Mouse (Mus musculus) cerebellum, postnatal 4 days (tissue): ENCODE results near the gene Socs1.
"Not testable (repeated sequence)": the region's sequence is repeated elsewhere in the genome, so short reads cannot be mapped to it uniquely, and the experiment has no call there.

Experiments used
- DNase-seq, 2 experiments: peaks; one replicate each; pipeline ENCODE4 v3.0.0; 2022; ENCODE audit warnings: low spot score in 2 of 2, mixed read lengths in 1 of 2

Socs1 gene

DNA sequence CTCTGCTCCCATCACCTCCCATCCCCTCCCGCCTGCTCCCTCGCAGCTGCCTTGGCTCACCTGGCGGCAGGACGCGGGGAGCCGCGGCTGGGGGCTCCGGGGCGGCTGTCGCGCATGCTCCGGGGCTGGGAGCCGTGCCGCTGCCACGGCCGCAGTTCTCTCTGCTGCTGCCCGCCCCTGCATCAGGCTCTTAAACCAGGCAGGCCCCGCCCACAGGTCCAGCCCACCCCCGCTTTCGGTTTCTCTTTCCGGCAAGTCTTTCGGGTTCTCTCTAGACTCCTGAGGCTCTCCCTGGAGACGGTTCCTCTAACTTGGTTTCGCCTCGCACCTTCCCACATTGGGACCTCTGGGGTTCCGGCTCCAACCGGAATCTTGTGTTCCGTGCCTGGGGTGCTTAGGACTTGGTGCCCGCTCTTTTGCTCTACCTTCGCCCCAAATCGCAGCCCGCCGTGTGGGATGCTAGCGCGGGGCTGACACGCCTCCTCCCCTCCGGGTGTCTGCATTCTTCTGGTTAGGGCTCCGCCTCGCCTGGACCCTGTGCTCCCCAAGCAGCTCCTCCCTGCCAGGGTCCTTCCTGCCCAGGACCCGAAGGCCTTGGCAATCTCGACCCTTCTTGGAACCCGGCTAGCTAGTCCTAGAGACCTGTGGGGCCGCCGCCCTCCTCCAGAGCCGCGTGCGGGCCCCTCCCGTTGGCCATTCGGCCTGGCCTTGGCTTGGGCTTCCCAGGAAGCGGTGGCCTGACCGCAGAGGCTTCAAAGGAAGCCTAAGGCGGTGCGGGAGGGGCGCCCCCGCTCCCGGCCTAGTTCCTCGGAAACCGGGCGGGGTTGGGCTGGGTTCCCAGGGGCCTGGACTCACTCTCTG is at the start of gene Socs1:
Gene Socs1, minus strand, starts transcription at position 166 of the 861 bp plus-strand sequence.
- DNase-seq, result peak; percentile 61 to 81

DNA sequence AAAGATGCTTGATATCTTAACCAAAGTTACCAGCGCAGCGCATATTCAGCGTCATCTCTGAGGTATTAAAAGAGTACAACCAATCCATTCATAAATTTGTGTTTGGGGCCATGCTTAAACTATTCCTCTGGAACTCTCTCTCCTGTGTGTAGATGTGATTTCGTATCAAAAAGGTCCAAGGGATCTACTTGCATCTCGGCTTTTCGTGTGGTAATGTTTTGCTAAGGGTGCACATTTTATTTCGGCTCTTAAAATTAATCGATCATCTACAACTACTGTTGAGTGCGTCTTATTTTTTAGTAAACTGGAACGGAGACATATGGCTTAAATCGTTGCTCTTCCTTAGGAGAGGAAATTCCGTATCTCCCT is 49.2 kb upstream of the Socs1 start:
- DNase-seq, result no peak

DNA sequence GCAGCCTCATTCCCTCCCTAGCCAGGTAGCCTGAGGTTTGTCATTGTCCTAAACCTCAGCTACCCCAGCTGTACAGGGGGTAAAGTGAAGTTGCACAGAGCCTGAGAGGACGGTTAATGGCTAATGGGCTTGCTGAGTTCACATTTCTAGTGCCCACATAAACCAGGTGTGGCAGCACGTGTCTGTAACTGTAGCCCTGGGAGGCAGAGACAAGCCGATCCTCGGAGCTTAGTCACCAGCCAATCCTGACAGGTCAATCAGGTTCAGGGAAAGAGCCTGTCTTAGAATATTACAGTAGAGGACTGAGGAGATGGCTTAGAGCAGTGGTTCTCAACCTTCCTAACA is 43.1 kb upstream of the Socs1 start:
- DNase-seq, result no peak

DNA sequence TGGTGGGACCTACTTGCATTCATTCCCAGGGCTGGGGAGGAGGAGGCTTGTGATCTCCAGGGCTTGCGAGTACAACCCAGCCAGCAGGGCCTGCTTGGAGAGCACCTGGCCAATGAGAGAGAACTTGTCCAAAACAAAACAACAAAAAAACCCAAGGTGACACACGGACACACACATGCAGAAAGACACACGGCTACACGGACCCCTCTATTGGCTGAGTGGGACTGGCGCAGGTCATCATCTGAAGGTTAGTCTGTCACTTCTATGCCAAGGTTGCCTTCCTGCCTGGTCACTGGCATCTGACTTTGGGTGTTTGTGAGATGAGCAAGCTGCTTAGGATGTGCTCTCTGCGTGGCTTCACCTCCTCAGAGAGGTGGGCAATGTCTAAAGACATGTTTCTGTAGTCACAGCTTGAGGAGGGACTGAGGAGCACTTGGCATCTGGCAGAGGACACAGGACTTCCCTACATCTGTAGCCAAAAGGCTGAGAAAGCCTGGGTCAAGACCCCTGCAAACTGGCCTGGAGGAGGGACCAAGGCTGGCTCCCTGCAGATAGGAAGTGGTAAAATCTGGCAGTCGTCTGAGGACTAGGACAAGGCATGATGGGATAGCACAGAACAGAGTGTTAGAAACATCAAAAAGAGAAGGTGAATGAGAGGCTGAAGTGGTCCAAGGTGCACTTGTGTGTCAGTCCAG is 42.6 kb upstream of the Socs1 start:
- no peak for DNase-seq

DNA sequence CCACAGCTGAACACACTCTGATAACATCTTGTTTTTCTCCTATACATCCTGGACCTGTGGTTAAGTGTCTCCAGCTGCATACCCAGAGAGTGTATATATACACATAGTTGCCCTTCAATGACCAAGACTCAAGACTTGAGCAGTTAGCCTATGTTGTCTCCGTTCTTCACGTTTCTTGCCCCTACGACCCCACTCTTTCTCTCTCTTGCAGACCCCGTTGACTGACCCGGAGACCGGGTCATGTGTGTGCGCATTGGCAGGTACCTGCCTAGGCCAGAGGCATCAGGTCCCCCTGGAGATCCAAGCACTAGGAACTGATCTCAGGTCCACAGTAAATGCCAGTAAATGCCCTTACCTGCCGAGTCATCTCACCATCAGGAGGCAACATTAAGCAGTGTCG is 41.9 kb upstream of the Socs1 start:
- no peak for DNase-seq

DNA sequence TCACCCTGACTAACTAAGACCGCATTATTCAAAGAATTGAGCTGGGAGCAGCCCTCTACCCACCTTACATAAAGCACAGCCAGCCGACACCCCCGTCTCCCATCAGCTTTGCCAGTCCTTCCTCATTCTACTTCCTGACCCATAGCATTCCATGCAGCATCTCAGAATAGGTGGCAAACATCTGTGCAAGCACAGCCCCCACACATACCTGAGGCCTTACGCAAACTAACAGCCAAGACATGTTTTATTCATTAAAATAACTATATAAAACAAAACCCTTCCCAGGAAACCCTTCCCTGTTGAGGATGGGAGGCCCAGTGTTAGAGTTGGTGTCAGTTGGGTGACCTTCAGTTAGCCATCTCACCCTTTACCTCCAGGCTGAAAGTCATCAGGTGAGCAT is 40.5 kb upstream of the Socs1 start:
- no peak for DNase-seq

DNA sequence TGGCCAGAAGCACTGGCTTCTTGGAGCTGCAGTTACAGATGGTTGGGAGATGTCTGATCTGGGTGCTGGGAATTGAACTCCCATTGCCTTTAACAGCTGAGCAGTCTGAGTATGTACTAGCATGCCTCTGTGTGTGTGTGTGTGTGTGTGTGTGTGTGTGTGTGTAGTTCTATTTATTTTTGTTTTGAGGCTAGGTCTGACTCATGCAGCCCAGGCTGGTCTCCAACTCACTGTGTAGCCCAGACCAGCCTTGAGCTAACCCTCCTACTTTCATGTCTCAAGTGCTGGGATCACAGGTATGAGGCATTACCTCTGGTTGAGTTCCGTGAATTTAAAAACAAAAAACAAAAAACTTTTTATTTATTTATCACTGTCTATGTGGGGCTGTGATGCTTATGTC is 39.2 kb upstream of the Socs1 start:
- no peak for DNase-seq

DNA sequence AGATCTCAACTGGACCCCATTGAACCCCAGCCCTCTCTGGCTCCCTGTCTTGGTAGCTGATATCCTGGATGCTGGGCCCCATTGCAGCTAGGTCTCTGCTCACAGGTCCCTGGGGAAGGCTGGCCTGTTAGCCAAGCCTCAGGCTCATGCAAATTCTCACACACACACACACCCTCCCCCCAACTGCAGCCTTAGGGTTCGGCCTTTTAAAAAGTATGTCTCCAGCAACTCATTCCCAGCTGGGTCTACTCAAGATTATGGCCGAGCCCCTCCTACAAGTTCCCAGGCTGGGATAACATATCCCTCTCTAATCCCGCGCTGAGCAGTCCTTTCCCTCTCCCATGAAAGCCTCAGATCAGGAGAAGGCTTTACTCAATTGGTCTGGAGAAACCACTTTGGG is 36.1 kb upstream of the Socs1 start:
- no peak for DNase-seq

DNA sequence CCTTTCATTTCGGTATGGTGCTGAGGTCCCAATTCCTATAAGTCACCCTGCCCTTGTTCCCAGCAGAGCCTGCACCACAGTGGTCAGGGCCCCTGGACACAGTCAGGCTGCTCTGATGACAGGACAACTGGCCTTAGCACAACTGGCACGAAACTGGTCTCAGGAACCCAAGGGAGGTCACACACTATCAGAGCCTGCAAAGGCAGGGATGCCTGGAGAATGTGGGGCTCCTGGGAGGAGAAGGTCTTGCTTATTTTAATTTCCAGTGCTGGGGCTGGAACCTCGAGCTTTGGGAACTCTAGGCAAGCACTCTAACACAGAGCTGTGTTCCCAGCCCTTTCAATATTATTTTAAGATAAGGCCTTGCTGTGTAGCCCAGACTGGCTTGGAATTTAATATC is 34.6 kb upstream of the Socs1 start:
- DNase-seq, result no peak

DNA sequence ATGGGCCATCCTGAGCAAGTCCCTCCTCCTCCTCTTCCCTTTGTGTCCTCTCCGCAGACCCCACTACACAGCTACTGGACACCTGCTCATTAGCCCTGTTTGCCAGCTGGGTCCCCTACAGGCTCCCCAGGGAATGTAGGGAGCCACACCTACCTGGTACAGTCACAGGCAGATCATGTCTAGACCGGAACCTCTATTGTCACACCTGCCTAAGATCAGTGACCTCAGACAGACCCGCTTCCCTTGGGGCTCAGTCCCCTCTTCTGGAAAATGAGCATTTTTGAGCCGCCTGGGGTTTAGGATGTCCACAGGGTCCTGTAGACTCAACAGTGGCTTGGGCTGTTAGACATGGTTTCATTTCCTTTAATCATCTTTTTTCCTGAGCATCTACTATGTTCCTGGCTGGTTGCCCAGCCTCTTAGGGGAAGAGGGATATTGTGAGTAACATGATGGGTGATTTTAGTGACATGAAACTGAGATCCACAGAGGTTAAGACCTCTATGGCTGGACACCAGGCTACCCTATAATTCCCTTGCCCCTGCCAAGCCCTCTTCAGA is 33.3 kb upstream of the Socs1 start:
- DNase-seq, result no peak

DNA sequence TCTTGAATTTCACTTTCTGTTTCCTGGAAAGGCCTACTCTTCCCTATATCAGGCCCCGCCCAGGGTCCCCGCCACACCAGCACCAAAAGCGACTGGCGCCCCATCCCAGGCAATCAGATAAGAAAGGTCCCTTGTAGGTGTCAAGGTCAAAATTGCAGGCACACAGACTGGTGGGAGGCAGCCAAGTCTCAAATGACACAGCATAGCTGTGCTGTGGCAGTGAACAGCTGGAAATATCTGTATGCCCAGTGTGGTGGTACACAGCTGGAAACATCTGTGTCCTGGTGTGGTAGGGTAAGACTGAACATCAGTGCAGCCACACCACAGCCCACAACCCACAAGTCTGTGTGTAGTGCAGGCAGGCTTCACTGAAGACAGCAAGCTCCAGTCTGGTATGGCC is 29.5 kb upstream of the Socs1 start:
- no peak for DNase-seq

DNA sequence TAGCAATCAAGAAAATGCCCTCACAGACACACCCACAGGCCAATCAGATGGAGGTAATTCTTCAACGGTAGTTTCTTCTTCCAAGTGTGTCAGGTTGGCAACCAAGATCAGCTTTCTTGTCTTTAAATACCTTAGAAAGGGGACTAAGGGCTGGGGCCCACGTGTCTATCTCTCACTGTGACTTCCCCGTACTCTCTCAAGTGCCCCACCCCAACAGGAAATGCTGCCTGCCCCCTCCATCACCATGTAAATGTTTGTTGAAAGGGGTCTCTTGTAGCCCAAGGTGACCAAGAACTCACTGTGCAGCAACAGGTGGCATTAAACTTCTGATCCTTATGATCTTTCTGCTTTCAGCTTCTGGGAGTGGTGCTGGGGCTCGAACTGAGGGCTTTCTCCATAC is 28.4 kb upstream of the Socs1 start:
- no peak for DNase-seq

DNA sequence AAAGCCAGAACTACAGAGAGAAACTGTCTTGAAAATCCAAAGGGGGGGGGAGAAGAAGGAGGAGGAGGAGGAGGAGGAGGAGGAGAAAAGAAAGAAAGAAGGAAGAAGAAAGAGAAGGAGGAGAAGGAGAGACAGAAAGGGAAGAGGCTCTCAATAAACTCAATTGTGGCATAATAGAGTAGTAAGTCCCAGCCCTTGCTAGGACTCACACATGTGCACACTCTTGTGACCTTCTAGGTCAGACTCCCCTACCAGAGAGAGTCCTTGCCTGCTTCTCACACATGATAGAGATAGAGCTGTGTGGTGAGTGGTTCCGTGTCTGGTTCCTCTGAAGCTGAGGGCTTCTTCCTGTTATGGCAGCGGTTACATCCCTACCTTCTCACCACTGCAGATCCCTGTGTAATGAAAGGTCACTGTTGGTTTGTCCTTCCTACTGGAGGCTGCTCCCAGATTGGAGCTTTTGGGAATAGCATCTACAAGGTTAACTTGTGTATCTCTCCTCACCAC is 27.6 kb upstream of the Socs1 start, which contains the start of gene Gm11172:
Gene Gm11172, plus strand, starts transcription at position 51 of the 507 bp plus-strand sequence.
- DNase-seq, result no peak

DNA sequence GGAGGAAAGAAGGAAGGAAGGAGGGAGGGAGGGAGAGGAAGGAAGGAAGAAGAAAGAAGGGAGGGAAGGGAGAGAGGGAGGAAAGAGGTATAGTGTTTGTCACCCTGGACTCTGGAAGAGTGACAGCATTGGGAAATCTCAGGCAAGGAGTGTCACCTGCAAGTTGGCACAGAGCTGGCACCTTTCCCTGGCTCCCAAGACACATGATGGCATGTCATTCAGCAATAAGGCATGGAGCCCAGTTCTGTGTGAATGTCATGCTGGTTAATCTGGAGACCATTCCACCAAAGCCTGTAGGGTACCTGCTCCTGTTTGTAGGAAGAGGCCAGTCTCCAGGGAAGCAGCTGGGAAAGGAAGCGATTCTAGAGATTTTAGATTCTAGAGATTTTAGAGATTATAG is 25.0 kb upstream of the Socs1 start:
- no peak for DNase-seq

DNA sequence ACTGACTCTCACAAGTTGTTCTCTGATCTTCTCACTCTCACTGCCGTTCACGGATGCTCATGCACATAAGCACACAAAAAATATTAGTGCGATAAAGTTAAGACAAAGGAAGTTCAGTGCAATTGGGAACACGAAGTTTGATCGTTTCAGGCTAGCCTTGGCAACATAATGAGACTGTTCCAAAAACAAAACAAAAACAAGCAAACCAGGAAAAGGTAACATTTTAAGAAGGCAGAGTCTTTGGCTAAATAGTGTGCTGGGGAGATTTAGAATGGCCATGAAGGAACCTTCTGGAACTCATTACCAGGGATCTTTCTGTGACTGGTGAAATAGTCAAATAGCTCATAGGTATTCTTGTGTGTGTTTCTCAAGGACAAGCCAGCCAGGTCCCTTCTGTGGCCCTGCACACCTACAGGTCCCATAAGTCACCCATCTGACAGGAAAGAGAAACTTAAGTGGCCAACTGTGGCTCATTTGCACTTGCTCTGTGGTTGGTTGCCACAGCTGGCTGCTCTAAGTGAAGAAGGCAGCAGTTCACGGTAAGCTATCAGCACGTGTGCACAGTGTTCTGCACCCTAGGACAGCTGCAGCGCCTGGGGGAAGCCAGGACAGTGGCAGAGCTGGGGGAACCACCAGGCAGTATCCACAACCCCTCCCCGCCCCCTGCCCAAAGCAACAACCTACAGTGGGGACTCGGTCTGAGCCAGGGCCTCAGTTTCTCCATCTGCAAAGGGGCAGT is 20.6 kb upstream of the Socs1 start, which contains the start of gene Prm1:
Gene Prm1, minus strand, starts transcription at position 51 of the 739 bp plus-strand sequence.
- DNase-seq, result no peak

DNA sequence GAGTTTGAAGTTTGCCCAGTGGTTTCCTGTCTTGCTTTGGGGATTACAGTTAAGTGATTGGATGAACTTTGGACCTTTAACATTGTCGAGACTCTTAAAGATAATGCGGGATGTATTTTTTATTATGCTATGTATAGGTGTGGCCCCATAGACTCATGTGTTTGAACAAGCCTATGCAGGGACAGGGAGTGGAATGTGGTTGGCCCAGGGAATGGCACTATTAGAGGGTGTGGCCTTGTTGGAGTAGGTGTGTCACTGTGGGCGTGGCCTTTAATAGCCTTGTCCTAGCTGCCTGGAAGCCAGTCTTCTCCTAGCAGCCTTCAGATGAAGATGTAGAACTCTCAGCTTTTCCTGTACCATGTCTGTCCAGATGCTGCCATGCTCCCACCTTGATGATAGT is 17.1 kb upstream of the Socs1 start:
- DNase-seq, result not testable (repeated sequence)

DNA sequence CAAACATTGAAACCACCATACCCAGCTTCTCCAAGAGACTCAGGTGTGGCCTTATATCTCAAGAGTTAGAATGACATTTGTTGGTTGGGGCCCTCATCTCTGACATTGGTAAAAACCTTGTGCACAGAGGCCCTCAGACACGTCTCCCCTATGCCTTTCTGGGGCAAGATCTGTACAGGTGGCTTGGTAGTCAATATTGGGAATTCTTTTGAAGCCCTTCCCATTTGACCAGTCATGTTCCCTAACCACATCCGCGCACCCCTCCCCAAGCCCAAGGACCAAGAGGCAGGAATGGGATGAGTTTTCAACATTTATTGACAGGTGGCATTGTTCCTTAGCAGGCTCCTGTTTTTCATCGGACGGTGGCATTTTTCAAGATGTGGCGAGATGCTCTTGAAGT is 10.7 kb upstream of the Socs1 start, which contains the start of gene Prm2:
Gene Prm2, minus strand, starts transcription at position 101 of the 400 bp plus-strand sequence.
- DNase-seq, result no peak

DNA sequence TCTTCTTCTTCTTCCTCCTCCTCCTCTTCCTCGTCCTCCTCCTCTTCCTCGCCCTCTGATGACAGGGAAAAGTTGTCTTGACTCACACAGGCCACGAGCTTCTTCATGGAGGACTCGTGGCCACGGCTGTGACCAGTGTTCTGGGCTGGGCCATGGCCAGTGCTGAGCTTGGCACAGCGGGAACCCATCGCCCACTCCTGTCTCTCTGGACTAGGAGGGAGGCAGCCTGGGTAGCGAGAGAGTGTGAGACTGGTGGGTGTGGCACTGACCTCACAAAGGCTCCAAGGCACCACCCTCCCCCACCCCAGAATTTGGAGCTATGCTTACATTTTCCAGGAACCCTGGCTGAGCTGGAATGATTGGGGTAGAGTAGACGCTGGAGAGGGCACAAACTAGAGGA is 5.4 kb upstream of the Socs1 start, which contains the start of gene Prm3:
Gene Prm3, minus strand, starts transcription at position 213 of the 400 bp plus-strand sequence.
- no peak for DNase-seq

DNA sequence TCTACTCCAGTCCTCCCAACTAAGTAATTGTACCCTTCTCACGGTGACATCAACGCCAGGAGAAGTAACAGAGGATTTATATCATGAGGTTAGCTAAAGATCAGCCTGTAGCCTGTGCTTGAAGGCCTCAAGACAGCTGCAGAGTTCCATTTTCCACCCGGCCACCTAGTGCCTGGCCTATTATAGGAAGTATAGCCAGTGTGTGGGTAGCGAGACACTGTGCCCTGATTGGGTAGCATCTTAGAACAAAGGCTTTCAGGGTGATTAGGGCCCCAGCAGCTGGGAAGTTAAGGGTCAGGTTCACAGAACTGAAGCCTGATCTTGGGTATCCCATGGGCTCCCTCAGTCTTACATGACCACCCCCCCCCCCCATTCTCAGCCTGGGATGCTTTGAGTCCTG is 3.5 kb upstream of the Socs1 start:
- DNase-seq, result no peak

DNA sequence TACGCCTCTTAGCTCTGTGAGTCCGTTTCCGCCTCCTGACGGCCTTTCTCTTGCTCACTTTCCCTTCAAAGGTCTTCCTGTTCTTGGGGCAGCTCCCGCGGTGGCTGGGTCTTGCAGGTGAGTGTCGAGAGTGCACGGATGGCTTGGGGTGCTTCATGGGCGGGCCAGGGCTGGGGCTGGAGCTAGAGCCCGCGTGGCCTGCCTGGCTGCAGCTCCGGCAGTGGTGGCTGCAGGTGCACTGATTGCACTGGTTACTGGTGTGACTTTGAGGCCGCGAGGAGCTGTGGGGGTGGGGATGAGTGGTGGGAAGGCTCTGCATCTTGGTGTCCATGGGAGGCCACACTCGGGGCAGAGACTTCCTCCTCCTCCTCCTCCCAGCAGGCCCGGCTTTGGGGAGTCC is 2.9 kb upstream of the Socs1 start, which contains the start of gene Tnp2:
Gene Tnp2, minus strand, starts transcription at position 390 of the 400 bp plus-strand sequence.
- DNase-seq, result no peak

DNA sequence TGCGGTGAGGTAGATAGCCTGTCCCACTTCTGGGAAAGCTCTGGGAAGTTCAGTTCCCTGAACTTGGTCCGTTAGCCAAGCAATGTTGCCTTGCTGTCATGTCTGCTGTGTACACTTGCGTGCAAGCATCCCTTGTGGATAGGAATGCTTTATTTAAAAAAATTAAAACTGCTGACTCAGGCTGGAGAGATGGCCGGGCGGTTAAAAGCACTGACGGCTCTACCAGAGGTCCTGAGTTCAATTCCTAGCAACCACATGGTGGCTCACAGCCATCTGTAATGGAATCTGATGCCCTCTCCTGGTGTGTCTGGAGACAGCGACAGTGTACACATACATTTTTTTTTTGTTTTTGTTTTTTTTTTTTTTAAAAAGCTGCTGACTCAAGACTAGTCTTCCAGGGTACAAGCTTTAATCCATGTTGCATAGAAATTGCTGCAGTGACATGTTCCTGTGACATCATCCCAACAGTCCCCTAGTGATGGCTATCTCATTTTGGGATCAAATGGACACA is 2.3 kb upstream of the Socs1 start:
- DNase-seq, result no peak
